ENCODE assay signal across 26 mouse cellular contexts in the genomic region with DNA sequence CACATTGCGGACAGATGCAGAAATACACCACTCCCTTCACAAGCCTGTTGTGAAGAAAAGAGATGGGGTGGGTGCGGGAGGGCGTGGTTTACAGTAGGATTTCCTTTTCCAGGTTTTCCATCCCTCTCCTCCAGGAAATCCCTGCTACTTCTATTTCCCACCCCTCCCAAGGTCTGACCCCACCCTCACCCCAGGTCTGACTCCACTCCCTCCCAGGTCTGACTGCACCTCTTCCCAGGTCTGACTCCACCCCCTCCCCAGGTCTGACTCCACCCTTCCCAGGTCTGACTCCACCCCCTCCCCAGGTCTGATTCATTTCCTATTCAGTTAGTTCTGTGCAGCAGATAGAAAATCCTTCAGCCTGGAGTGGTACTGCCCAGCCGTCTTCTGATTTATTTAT. TPM values are rescaled to one million over a fixed set of nuclear protein-coding genes. Genes with fewer than 3 reads are reported as not detected.
"Had no signal": no experiment of that assay in that cellular context is flagged by ENCODE, and none has a peak within 500 bp of the region (broad histone marks: within the 10 kb centered on the region; RNA-seq: fewer than 3 reads in every experiment).

No protein-coding gene starts in this region.

- H3K4me1 ChIP-seq: limb, embryonic 12.5 days; limb, embryonic 15.5 days had no signal

- ATAC-seq: liver, postnatal 0 days; lung, postnatal 0 days; midbrain, embryonic 13.5 days; midbrain, embryonic 16.5 days had no signal

- H3K27ac ChIP-seq: kidney, postnatal 0 days; limb, embryonic 12.5 days; limb, embryonic 15.5 days; liver, embryonic 14.5 days; macrophage; midbrain, embryonic 10.5 days; midbrain, embryonic 13.5 days; neural tube, embryonic 13.5 days had no signal

- H3K27me3 ChIP-seq: midbrain, embryonic 13.5 days; neural tube, embryonic 13.5 days had no signal

- H3K9me3 ChIP-seq: limb, embryonic 12.5 days; limb, embryonic 15.5 days; midbrain, embryonic 10.5 days; midbrain, embryonic 13.5 days; neural tube, embryonic 13.5 days had no signal

- H3K4me3 ChIP-seq: limb, embryonic 12.5 days; limb, embryonic 15.5 days; megakaryocyte, embryonic 14.5 days; midbrain, embryonic 10.5 days; midbrain, embryonic 13.5 days; myocyte; neural tube, embryonic 13.5 days had no signal

- H3K9ac ChIP-seq: limb, embryonic 12.5 days; limb, embryonic 15.5 days; liver, embryonic 14.5 days; liver, postnatal 0 days; lung, embryonic 14.5 days; midbrain, embryonic 13.5 days; neural tube, embryonic 13.5 days had no signal

- H3K36me3 ChIP-seq: limb, embryonic 12.5 days; limb, embryonic 15.5 days; midbrain, embryonic 10.5 days; midbrain, embryonic 13.5 days; neural tube, embryonic 13.5 days had no signal

- DNase-seq: kidney, adult 2 months; kidney, postnatal 36 days; left cerebral cortex, postnatal 4 days; liver, postnatal 0 days; lung, embryonic 14.5 days; retina, postnatal 1 day; thymus, adult 2 months; thymus, postnatal 14 days had no signal

- H3K4me2 ChIP-seq: limb, embryonic 12.5 days; limb, embryonic 15.5 days; liver, embryonic 11.5 days; lung, embryonic 14.5 days; midbrain, embryonic 13.5 days; neural tube, embryonic 13.5 days had no signal

RNA-seq across cellular contexts. Expression of gene Fam43b, which starts 12.5 kb away (rescaled TPM):
- total RNA-seq: monocyte, adult 5-6 weeks; neutrophil, adult 5-6 weeks had no signal
- polyA plus RNA-seq: kidney, adult 2 months; kidney, embryonic 14.5 days; limb, embryonic 12.5 days; liver, embryonic 14.5 days; liver, postnatal 0 days; lung, embryonic 14.5 days; lung, postnatal 0 days; macrophage; midbrain, embryonic 10.5 days; myocyte; small intestine, adult 2 months; thymus, adult 2 months; urinary bladder, adult 2 months had no signal

RNA-seq across cellular contexts. Expression of gene Cda, which starts 16.0 kb away (rescaled TPM):
- total RNA-seq: monocyte, adult 5-6 weeks; neutrophil, adult 5-6 weeks had no signal
- polyA plus RNA-seq: macrophage had no signal
